Mouse (Mus musculus) T-helper 1 cell (primary cell): ENCODE measurements around the gene Tfdp2.
"Not testable (repeated sequence)": the region's sequence is repeated elsewhere in the genome, so short reads cannot be mapped to it uniquely, and the experiment has no call there.

Experiments
- in situ Hi-C: fragments of 300-600 bp; cut with MboI, MseI; formaldehyde crosslinking; loops from one replicate; pipeline ENCODE4 v1.15.1; 2025; ENCODE audit warnings: high pct_unique_total_duplicates

Tfdp2 gene

DNA sequence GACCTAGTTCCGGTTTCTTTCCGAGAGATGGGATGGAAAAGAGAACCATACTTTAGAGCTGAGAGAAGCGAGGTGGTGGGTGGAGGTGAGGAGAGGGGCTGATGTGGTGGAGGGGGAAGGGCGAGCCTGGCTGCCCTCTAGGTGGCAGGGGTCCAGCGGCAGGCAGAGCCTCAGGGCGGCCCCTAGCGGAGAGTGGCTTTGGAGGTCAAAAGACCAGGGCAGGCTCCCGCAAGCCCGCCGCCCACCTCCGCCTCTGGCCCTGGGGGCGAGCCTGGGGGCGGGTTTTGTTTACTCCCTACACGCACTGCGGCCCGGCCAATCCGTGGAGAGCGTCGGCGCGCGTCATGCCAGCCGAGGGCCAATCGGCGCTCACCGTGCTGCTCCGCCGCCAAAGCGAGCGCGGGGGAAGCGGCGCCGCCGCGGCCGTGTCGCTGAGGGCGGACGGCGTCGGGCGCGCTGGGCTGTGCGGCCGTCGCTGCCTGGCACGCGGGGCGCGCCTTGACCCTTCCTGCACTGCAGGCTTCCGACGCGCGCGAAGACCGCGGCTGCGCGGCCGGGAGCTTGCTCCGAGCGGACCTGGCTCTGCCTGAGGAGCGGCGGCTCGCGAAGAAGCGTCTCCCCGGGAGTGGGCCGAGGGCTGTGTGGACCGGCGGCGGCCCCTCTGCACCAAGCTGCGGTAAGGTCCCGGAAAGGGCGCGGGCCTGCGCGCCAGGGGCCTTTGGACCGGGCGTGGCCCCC lies at the start of gene Tfdp2:
Tfdp2 (plus strand) TSS at position 391 of the 738 bp plus-strand sequence.
- in situ Hi-C loops = no loop called here

DNA sequence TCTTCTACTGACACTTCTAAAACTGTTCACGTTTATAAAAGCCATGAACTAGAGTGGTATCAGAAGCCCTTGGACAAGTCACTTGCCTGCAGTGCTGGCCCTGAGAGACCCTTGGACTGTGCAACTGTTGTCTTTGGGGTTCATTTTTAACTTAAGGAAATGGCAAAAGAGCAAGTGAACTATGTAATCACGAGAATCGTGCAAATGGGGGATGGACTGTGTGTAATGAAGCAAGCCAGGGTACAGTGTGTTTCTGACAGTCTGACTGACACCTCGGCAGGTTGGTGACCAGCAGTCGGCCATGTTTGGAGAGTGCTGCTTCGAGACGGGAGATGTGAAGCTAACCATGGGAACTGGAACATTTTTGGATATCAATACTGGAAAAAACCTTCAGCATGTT lies 43.3 kb upstream of the Tfdp2 start:
- in situ Hi-C loops = no loop called here

DNA sequence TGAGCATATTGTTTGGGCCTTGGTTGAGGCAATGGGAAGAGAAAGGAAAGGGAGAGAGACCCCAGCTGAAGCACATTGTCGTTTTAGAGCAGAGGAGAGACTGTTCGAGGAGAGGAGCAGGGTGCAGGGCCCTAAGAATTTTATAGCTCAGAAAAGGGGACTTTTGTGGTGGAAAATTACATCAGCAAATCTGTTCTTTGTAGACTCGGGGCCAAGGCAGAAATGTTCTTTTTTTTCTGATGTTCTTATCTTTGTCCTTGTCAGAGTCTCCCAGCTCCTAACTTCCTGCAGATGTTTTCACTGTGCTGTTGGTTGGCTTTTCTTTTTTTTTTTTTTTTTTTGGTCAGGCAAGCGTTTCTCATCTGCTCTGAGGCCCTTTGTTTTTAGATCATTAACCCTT lies 37.6 kb upstream of the Tfdp2 start:
- in situ Hi-C loops = no loop called here

GRCm38 (mm10) chr9:96159047-96159446 lies 37.0 kb upstream of the Tfdp2 start:
- in situ Hi-C loops = no loop called here

DNA sequence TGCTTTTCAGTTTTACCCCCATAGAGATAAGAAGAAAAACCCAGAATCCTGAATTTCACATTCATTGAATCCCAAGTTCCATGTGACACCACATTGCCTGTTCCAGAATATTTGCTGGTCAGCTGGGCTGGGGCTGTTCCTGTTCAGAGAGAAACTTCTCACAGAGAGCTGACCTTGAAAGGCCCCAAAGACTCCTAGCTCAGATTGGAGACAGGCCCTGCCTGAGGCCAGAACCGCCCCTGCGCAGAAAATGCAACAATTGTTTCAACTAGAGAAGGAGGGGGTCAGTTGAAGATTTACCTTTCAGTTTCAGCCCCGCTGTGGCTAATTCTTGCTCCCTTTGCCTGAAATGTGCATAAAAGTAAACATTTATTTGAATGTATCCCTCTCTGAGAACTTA lies 35.3 kb upstream of the Tfdp2 start:
- in situ Hi-C loops = no loop called here

- in situ Hi-C loops = no loop called here
Measured at GRCm38 (mm10) chr9:96162421-96162820, 33.7 kb upstream of the Tfdp2 start.

GRCm38 (mm10) chr9:96163443-96163842 lies 32.6 kb upstream of the Tfdp2 start:
- in situ Hi-C loops = no loop called here

DNA sequence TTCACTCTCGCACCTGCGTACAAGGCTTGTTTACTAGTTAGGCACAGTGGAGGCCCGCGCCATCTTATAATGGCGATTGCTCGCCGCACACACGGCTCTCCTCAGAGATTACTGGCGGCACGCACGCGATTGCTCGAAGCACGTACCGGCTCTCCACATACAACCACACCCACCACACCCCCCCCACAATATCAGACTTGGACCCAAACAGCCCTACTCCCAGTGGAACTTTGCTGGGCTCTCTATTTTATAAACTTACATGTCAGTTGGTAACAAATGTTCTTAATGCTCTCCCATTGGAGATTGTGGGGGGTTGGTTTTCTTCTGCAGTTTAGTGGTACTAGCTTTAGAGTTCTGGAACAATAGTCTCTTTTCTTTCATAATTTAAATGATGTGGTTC lies 32.1 kb upstream of the Tfdp2 start:
- in situ Hi-C loops = not testable (repeated sequence)

- in situ Hi-C loops = loop anchor here (5.0 kb wide), 1 partner anchor 70 kb away; no protein-coding TSS in a partner anchor
Measured at GRCm38 (mm10) chr9:96167168-96167585, 28.9 kb upstream of the Tfdp2 start.

DNA sequence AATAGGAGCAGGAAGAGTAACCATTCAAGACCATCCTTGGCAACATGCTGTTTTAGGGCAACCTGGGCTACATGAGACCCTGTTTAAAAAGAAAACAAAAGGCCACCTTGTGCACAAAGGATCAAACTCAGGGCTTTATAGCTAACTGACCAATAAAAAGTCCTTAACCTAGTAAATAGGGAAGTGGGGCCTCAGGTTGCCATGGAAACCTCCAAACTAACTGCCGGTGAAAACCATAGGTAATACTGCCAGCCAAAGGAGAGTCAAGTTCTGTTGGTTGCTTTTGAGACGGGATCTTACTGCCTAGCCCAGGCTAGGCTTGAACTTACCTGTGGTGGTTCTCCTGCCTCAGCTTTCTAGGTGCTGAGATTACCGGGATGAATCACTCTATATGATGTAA lies 25.5 kb upstream of the Tfdp2 start:
- in situ Hi-C loops = loop anchor here (5.0 kb wide), 1 partner anchor 38 kb away; no protein-coding TSS in a partner anchor

- in situ Hi-C loops = no loop called here
Measured at GRCm38 (mm10) chr9:96184909-96185308, 11.2 kb upstream of the Tfdp2 start.

DNA sequence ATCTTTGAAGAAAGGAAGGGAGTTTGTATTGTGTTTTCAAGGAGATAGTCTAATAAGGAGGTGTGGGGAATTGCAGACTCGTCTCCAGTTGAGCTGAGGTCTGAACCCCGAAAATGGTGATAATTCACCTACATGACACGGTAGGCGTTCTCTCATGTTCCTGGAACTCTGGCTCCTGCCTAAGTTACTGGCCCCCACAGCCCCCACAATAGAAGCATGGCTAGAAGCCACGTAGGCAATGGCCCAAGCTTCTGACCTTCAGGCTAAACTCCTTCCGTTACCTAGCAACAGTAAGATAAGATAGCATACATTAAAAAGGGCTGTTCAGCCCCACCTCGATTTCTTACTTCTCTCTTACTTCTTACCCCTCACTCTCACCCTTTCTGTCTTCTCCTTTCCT lies 9.4 kb upstream of the Tfdp2 start:
- in situ Hi-C loops = no loop called here

- in situ Hi-C loops = no loop called here
Measured at GRCm38 (mm10) chr9:96196636-96197181, 634 bp downstream of the Tfdp2 start.

DNA sequence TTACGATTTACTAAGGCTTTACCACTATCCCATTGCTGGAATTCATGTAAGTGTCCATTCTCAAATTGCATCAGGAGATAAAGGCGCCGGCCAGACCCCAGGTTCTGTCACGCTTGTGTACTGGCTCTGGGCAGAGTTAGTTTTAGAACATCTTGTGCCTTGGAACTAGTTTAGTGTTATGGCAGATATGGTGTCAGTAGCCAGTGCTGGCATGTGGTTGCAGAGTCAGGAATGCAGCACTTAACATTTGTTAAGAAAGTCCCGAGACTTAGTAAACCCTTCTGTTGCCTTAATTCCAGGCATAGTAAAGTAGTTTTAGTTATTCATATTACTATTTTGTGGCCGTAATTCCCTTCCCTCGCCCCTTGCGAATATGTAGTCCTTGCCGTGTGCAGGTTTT lies 1.7 kb downstream of the Tfdp2 start:
- in situ Hi-C loops = no loop called here

DNA sequence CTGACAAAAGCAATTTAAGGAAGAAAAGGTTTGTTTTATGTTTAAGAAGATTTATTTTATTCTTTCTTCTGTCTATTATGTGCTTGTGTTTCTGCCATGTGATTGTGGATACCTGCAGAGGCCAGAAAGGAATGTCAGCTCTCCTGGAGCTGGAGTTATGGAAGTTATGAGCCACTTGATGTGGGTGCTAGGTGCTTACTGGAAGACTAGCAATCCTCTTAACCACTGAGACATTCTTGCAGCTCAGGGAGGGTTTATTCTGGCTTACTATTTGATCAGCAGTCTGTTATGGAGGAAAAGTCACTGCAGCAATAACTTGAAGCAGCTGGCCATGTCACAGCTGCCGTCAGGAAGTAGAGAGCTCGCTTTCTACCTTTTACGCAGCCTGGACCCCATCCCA lies 7.6 kb downstream of the Tfdp2 start:
- in situ Hi-C loops = no loop called here

GRCm38 (mm10) chr9:96207428-96207827 lies 11.4 kb downstream of the Tfdp2 start:
- in situ Hi-C loops = no loop called here

DNA sequence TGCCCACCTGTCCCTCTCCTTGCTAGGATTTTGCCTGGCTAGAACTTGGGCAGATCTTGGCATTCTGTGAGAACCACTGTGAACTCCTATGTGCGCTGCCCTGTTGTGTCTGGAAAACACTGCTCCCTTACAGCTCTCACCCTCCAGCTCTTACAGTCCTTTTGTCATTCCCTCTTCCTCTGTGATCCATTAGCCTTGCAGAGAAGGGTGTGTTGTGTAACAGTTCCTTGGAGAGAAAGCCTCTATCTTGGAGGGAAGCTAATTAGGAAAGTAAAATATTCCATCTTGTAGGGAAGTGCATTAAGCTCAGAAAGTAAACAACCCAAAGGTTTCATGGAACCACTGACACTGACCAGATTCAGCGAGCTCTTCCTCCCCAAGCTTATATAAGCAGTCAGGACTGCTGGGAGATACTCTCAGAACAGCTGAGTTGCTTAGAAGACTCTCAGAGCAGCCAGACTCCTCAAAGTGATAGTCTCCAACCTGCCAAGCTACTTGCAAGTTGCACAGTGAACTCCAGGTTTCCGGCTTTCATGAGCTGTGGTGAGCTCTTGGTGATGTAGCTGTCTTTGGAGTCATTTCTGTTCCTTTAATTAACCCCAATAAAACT lies 17.1 kb downstream of the Tfdp2 start:
- in situ Hi-C loops = no loop called here

- in situ Hi-C loops = no loop called here
Measured at GRCm38 (mm10) chr9:96214171-96214570, 18.1 kb downstream of the Tfdp2 start.

DNA sequence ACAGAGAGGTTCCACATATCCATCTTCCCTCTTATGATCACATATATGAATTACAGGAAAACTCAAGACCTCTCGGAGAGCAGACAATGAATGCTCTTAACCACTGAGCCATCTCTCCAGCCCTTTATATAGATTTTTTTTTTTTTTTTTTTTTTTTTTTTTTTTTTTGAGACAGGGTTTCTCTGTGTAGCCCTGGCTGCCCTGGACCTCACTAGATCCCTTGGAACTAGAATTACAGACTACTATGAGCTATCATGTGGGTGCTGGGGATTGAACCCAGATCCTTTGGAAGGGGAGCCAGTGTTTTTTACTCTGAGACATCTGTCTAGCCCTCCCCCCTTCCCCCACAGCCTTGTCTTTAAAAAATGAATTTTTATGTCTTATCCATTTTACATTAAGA lies 21.2 kb downstream of the Tfdp2 start:
- in situ Hi-C loops = no loop called here

DNA sequence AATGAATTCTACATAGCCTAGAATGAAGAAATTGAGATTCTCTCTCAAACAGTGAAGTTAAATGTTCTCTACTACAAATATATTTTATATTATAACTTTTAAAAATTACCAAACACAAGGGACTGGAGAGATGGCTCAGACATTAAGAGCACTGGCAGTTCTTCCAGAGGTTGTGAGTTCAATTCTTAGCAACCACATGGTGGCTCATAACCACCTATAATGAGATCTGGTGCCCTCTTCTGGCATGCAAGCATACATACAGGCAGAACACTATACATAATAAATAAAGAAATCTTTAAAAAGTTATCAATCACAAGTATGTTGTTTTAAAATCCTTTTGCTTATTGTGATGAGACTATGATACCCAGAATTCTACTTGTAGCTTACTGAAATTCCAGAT lies 21.7 kb downstream of the Tfdp2 start:
- in situ Hi-C loops = no loop called here

DNA sequence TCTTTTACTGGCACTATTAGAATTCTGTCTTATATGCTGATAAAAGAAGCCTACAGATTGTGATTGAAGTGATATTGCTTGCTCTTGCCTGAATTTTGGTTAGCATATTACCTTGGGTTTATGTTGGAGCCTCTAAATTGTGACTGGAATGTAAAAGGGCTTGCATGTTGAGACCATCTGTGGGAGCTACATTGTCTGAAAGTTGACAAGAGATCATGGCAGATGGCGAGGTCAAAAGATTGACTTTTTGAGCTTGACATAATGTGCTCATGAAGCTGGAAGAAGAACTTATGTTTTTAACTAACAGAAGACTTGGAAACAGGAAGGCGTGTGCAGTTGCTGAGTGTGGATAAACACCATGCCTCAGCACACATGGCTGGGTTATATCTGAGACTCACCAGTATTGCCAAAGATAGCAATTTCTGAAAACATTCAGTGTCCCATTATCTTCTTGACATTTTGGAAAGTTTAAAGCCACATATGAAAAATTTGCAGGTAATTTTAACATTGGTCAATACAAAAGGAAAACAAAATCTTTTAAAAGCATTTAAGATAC lies 23.1 kb downstream of the Tfdp2 start:
- in situ Hi-C loops = no loop called here

DNA sequence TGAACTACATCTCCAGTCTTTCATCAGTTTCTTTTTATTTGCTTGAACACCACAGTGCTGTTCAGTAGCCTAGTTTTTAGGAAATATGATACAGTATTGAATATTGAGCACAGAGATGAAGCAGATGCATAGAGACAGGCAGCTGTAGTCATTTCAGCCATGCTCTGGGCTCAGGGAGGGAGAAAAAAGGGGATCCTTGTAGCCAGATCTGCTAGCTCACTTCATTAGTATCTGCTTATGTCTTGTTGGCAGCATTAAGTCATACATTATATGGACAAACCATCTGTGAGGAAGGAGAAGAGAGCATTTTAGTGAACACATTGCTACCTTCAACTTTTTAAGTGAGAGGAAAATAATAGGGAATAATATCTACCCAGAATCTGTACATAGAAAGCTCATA lies 24.3 kb downstream of the Tfdp2 start:
- in situ Hi-C loops = no loop called here

DNA sequence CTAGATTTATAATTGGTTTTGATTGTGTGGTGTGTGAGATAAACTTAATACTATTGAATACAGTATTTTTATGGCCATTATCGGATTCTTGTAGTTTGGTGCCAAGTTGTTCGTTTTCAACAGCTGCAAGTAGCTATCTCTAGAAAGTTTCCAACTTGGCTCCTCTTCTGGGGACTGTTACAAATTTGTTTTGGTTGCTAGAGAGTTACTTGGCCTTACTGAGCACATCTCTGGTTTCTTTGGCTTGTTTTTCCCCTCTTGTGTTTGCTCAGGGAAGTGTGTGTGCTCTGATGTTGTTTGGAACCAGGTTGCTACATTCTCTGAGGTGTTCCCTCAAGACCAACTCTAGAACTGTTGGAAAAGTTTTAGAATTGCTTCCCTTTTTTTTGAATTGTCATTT lies 27.2 kb downstream of the Tfdp2 start:
- in situ Hi-C loops = no loop called here
